Mouse (Mus musculus) spleen, adult 2 months (tissue): ENCODE measurements around the gene Leng1. TPM values are rescaled to one million over a fixed set of nuclear protein-coding genes. Genes with fewer than 3 reads are reported as not detected.
A peak's percentile ranks its signal among the peaks of the same experiment; 100 is the strongest.
"Not testable (repeated sequence)": the region's sequence is repeated elsewhere in the genome, so short reads cannot be mapped to it uniquely, and the experiment has no call there.

Source experiments
- DNase-seq, 2 experiments: peaks; one replicate each; pipeline versions ENCODE4 v3.0.0 to v3.0.0-alpha.2; 2012 to 2021; ENCODE audit warnings: low spot score in 2 of 2, low read depth in 1 of 2
- H3K27ac ChIP-seq: fragments of 200-500 bp; 2 replicates; pipeline ENCODE4 v1.5.1; 2012; ENCODE audit warnings: low read length, inconsistent platforms; ENCODE audit not compliant: insufficient read depth
- H3K27me3 ChIP-seq: fragments of 200-500 bp; 2 replicates; pipeline ENCODE4 v1.6.1; 2012; ENCODE audit warnings: mild to moderate bottlenecking, moderate library complexity, low read length, inconsistent platforms; ENCODE audit not compliant: control insufficient read depth, insufficient read depth
- H3K36me3 ChIP-seq: fragments of 200-500 bp; 2 replicates; pipeline ENCODE4 v1.6.1; 2012; ENCODE audit warnings: mild to moderate bottlenecking, low read length, inconsistent platforms; ENCODE audit not compliant: control insufficient read depth, insufficient read depth
- H3K4me1 ChIP-seq: fragments of 200-500 bp; 2 replicates; pipeline ENCODE4 v1.6.1; 2011; ENCODE audit warnings: inconsistent platforms; ENCODE audit not compliant: control insufficient read depth, insufficient read depth, insufficient read length
- H3K4me3 ChIP-seq: fragments of 200-500 bp; 2 replicates; pipeline ENCODE4 v1.5.1; 2011; ENCODE audit warnings: mild to moderate bottlenecking, inconsistent platforms; ENCODE audit not compliant: insufficient read depth, insufficient read length; ENCODE audit errors: extremely low read depth
- CTCF ChIP-seq: fragments of 200-500 bp; IDR thresholded peaks from 2 replicates; pipeline ENCODE4 v1.5.1; 2011; ENCODE audit warnings: mild to moderate bottlenecking, inconsistent platforms; ENCODE audit not compliant: insufficient read depth, insufficient read length, insufficient replicate concordance; ENCODE audit errors: extremely low read depth
- POLR2A ChIP-seq: fragments of 200-500 bp; IDR thresholded peaks from 2 replicates; pipeline ENCODE4 v1.6.1; 2011; ENCODE audit warnings: low read depth, low read length, inconsistent platforms
- WGBS: fragments of 180-500 bp; shearing (Covaris S2); methylation state at CpG from one replicate; pipeline ENCODE4 v1.1.7; 2018; 5-methylcytosine and 5-hydroxymethylcytosine counted together
- polyA plus RNA-seq: library from polyadenylated mRNA; depleted of rRNA; stranded (reverse); fragments of >200 nt; gene quantifications from 2 replicates; pipeline ENCODE4 v1.2.3, GENCODE M21; 2012

Gene Leng1
- polyA plus RNA-seq, 1 experiment, result 1.8 TPM

DNA sequence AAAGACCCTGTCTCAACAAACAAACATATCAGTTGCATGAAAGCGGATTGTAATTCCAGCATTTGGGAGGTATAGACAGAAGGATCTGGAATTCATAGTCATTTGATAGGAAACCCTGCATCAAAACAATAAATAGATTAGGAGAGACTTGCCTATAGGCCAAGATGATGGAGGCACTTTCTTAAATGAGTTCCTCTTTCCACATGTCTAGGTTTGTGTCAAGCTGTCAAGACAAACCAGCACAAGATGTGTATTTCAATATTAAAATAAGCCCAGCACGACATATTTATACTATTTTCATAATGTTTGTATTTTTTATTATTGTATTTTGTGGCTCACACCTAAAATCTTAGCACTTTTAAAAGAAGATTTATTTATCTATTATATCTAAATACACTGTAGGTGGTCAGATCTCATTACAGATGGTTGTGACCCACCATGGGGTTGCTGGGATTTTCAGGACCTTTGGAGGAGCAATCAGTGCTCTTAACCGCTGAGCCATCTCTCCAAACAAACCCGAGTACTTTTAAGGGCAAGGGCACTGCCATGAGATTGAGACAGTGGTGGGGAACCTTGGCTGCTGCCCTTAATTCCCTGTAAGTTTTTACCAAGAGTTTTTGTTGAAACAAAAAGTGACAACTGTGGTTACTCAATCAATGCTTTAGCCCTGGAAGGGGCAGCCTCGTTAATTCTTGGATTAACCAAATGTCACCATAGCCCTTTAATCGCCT is 37.7 kb upstream of the Leng1 start:
- Histone ChIP-seq H3K4me3 (no peak overlapping the region), H3K27ac (peak overlapping the region; percentile 46), H3K27me3 (no peaks in the 10 kb centered on the region), H3K4me1 (peaks cover 5% of the 10 kb centered on the region; the same call in 1 of the 2 replicates), H3K36me3 (peaks cover 23% of the 10 kb centered on the region)
- DNase-seq, result peak in 1 of 2 experiments; percentile 23
- WGBS, result 17% methylated on average over 6 of the region's 6 CpGs
- no peak for TF ChIP-seq CTCF
- TF ChIP-seq POLR2A, result no peak

DNA sequence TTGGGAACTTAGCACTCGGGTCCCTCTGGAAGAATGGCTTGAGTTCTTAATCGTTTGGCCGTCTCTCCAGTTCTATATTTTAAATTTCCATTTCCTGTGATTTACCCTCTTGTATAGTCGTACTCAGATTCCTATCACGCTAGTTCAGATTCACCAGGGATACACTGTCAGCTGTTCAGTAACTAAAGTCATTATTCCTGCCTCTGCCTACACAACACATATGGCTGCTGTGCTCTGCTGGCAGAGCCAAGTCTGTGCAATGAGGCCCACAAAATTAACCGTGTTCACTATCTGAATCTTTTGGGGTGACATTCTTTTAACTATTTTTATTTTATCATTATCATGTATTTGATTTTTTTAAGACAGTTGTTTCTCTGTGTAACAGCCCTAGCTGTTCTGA is 32.8 kb upstream of the Leng1 start:
- 93% methylated on average over 6 of the region's 6 CpGs for WGBS

DNA sequence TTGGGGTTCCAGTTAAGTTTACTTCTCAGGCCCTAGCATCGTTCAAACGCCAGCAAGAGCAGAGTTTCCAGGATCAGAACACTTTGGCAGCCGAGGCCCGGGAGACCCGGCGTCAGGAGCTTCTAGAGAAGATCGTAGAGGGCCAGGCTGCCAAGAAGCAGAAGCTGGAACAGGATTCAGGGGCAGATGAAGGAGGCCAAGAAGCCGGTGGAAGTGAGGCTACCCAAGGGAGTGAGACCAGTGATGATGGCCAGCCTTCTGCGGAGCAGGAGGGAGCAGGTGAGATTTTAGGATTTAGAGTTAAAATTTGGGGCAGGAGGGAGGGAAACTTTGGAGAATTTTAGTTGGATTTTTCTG is 29.3 kb upstream of the Leng1 start:
- Histone ChIP-seq H3K36me3 (peaks cover 11% of the 10 kb centered on the region; the same call in 1 of the 2 replicates), H3K27ac (peak overlapping the region; percentile 26), H3K4me3 (peak overlapping the region; percentile 72; the same call in 1 of the 2 replicates)
- not testable (repeated sequence) for H3K27me3 ChIP-seq, DNase-seq, H3K4me1 ChIP-seq
- 6% methylated on average over 9 of the region's 9 CpGs for WGBS

More for the DNA sequence above, 32.8 kb upstream of the Leng1 start:
- Histone ChIP-seq H3K4me3 (no peak overlapping the region), H3K27ac (no peak overlapping the region), H3K4me1 (peaks cover 1% of the 10 kb centered on the region; the same call in 1 of the 2 replicates), H3K27me3 (no peaks in the 10 kb centered on the region), H3K36me3 (peaks cover 11% of the 10 kb centered on the region; the same call in 1 of the 2 replicates)
- DNase-seq, result no peak
- no peak for TF ChIP-seq CTCF
- TF ChIP-seq POLR2A, result no peak

DNA sequence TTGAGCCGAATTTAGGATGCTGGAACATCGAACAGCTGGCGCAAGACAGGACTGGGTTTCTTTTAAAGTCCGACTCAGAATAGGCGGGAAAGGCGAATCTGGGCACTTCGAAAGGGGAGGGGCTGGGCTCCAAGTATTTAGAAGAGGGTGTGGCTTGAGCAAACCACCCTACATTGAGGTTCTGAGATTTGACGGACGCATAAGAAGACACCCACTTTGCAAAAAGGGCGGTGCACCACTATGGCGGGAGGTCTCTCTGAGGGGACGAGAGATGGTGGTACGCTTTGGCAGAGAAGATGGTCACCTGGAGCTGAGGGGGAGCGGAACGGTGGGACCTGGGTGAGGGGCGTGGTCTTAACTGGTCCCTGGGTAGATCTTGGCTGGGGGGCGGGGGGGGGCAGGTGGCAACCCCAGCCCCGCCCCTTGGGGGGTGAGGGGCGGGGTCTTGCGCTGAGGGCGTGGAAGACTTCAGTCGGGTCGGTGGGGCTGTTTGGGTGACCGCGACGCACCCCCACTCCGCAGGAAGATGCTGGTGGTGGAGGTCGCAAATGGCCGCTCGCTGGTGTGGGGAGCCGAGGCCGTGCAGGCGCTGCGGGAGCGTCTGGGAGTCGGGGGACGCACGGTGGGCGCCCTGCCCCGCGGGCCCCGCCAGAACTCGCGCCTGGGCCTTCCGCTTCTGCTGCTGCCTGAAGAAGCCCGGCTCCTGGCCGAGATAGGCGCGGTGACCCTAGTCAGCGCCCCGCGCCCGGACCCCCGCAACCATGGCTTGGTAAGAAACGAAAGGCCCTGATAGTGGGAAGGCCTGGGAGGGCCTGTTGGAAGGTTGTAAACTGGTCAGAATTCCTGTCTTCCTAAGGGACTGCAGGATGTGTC is 28.7 kb upstream of the Leng1 start:
- TF ChIP-seq CTCF (no peak), POLR2A (no peak)
- peak overlapping the region; percentile 92 for H3K27ac ChIP-seq
- peaks cover 11% of the 10 kb centered on the region; the same call in 1 of the 2 replicates for H3K36me3 ChIP-seq
- 2% methylated on average over 53 of the region's 55 CpGs for WGBS
- peaks cover 6% of the 10 kb centered on the region; the same call in 1 of the 2 replicates for H3K4me1 ChIP-seq
- peak overlapping the region; percentile 72 for H3K4me3 ChIP-seq
- peak; percentile 64 to 83 for DNase-seq
- H3K27me3 ChIP-seq, result no peaks in the 10 kb centered on the region

- WGBS, result under 1% methylated on average over 18 of the region's 18 CpGs
- H3K36me3 ChIP-seq, result peaks cover 8% of the 10 kb centered on the region; the same call in 1 of the 2 replicates
- no peak for DNase-seq
- H3K4me1 ChIP-seq, result peaks cover 6% of the 10 kb centered on the region; the same call in 1 of the 2 replicates
- no peaks in the 10 kb centered on the region for H3K27me3 ChIP-seq
- peak overlapping the region; percentile 92 for H3K27ac ChIP-seq
- peak overlapping the region; percentile 72 for H3K4me3 ChIP-seq
- TF ChIP-seq CTCF (no peak), POLR2A (no peak; the same call in 1 of the 2 replicates)
Measured at GRCm38 (mm10) chr7:3693809-3694075, 28.1 kb upstream of the Leng1 start.

- peak within 1 kb of the TSS; percentile 92 for H3K27ac ChIP-seq
- H3K4me1 ChIP-seq, result peaks cover 6% of the 10 kb centered on the region; the same call in 1 of the 2 replicates
- TF ChIP-seq POLR2A, result peak; percentile 87; the same call in 1 of the 2 replicates
- no peak for TF ChIP-seq CTCF
- WGBS, result under 1% methylated on average over 55 of the region's 55 CpGs
- H3K27me3 ChIP-seq, result no peaks in the 10 kb centered on the region
- DNase-seq, result peak; percentile 95 to 97
- peaks cover 8% of the 10 kb centered on the region for H3K36me3 ChIP-seq
- peak within 1 kb of the TSS; percentile 72 for H3K4me3 ChIP-seq
Measured at GRCm38 (mm10) chr7:3692987-3693808, 27.6 kb upstream of the Leng1 start, which contains the start of gene Mboat7. Mboat7 (minus strand) TSS chr7:3693523.
